13 mouse cellular contexts compared by ENCODE assay signal in genomic region chr16:10311989-10312388, GRCm38 (mm10). TPM values are rescaled to one million over a fixed set of nuclear protein-coding genes. Genes with fewer than 3 reads are reported as not detected.
DNase-seq lines count a peak whose midpoint lies in the region; ATAC-seq lines count a peak whose summit lies in the region.
"Had no signal": no experiment of that assay in that cellular context is flagged by ENCODE, and none has a peak within 500 bp of the region (broad histone marks: within the 10 kb centered on the region; RNA-seq: fewer than 3 reads in every experiment).

No protein-coding gene starts in this region.

- no peak overlapping the region for H3K4me3 ChIP-seq in heart, embryonic 11.5 days (ENCODE audit: low read depth, low read length)
- H3K4me3 ChIP-seq in heart, embryonic 16.5 days (ENCODE audit: low read length): peak overlapping the region; percentile 65
- H3K4me3 ChIP-seq: hindbrain, embryonic 10.5 days had no signal

- H3K9me3 ChIP-seq in heart, embryonic 11.5 days (replicated peaks; ENCODE audit: control insufficient read depth, low read length): no peaks in the 10 kb centered on the region
- no peaks in the 10 kb centered on the region for H3K9me3 ChIP-seq in heart, embryonic 16.5 days (replicated peaks; ENCODE audit: control insufficient read depth, low read length)
- H3K9me3 ChIP-seq: hindbrain, embryonic 10.5 days had no signal

- H3K27me3 ChIP-seq in heart, embryonic 11.5 days (ENCODE audit: control insufficient read depth, insufficient read depth, low read length): no peaks in the 10 kb centered on the region
- H3K27me3 ChIP-seq in heart, embryonic 16.5 days (ENCODE audit: control insufficient read depth, insufficient read depth, low read length): no peaks in the 10 kb centered on the region

- H3K36me3 ChIP-seq in heart, embryonic 11.5 days (ENCODE audit: control insufficient read depth, insufficient read depth, low read length): no peaks in the 10 kb centered on the region
- no peaks in the 10 kb centered on the region; the same call in 1 of the 2 replicates for H3K36me3 ChIP-seq in heart, embryonic 16.5 days (ENCODE audit: control insufficient read depth, insufficient read depth)
- H3K36me3 ChIP-seq: hindbrain, embryonic 10.5 days had no signal

- ATAC-seq in heart, embryonic 11.5 days (replicated peaks; ENCODE audit: insufficient number of reproducible peaks, low FRiP score, low TSS enrichment): no peak
- ATAC-seq in heart, embryonic 16.5 days (replicated peaks; ENCODE audit: extremely low read depth, insufficient read depth, low FRiP score): no peak
- ATAC-seq: forebrain, embryonic 14.5 days had no signal

- peaks cover 17% of the 10 kb centered on the region for H3K4me1 ChIP-seq in heart, embryonic 11.5 days (ENCODE audit: control insufficient read depth, insufficient read depth, low read length)
- peaks cover 29% of the 10 kb centered on the region for H3K4me1 ChIP-seq in heart, embryonic 16.5 days (ENCODE audit: control insufficient read depth, insufficient read depth, low read length)

- WGBS in heart, embryonic 11.5 days (ENCODE audit: insufficient replicate concordance): 54% methylated on average over 4 of the region's 4 CpGs
- WGBS in heart, embryonic 16.5 days: 52% methylated on average over 4 of the region's 4 CpGs

- intact Hi-C loops in heart, postnatal 14 days (cut with DNase I): no loop called here

- DNase-seq in heart, postnatal 14 days: no peak
- peak; percentile 42 for DNase-seq in 3134 (ENCODE audit: extremely low read depth, insufficient read length, low spot score)
- peak; percentile 36 for DNase-seq in lung, postnatal 25 days (ENCODE audit: low spot score)
- no peak for DNase-seq in adrenal gland, adult 8-10 months
- DNase-seq in right cerebral cortex, postnatal 10 days (ENCODE audit: low spot score in 2 of 2): no peak
- DNase-seq: cerebellum, adult 11-12 months; liver had no signal

- no peak overlapping the region for H3K9ac ChIP-seq in heart, embryonic 11.5 days (ENCODE audit: low read depth, low read length)
- peak overlapping the region; percentile 39 for H3K9ac ChIP-seq in heart, embryonic 16.5 days (ENCODE audit: low read length)

- H3K27ac ChIP-seq in heart, embryonic 11.5 days (ENCODE audit: low read depth, low read length): peak overlapping the region; percentile 70
- peak overlapping the region; percentile 88 for H3K27ac ChIP-seq in heart, embryonic 16.5 days (ENCODE audit: low read length)
- H3K27ac ChIP-seq: hindbrain, embryonic 10.5 days; kidney, postnatal 0 days had no signal

- no peak overlapping the region for H3K4me2 ChIP-seq in heart, embryonic 11.5 days
- H3K4me2 ChIP-seq in heart, embryonic 16.5 days (ENCODE audit: low read depth, low read length): peak overlapping the region; percentile 75
- H3K4me2 ChIP-seq: midbrain, embryonic 11.5 days had no signal

RNA-seq across cellular contexts. Expression of gene Emp2, which starts 1.8 kb away (rescaled TPM):
- polyA plus RNA-seq in heart, embryonic 11.5 days (2014; fragmentation: Nextera tagmentation; extraction: Ambion mirVana): 21.9 and 24.7 TPM in 2 replicates
- total RNA-seq in heart, postnatal 14 days (2021): 10 to 100 TPM; 40.6 to 46.0 TPM
- polyA plus RNA-seq in heart, embryonic 16.5 days (2015; fragmentation: Nextera tagmentation; extraction: Ambion mirVana): 56.9 and 64.1 TPM in 2 replicates
- 1 to 10 TPM; 4.9 to 7.5 (median 6.0) TPM for total RNA-seq in adrenal gland, adult 8-10 months (2022)

Comparison
In these comparisons a context has a peak if more than half of its experiments do, and no peak if none do; other contexts are left out.
1. DNase-seq: peak in 3134 (single experiment) and lung, postnatal 25 days (single experiment); none in heart, postnatal 14 days (0 of 2), adrenal gland, adult 8-10 months (single experiment) and right cerebral cortex, postnatal 10 days (0 of 2).
2. RNA of gene Emp2, which starts 1.8 kb away (total RNA-seq): 40.6 to 46.0 TPM in heart, postnatal 14 days; 4.9 to 7.5 TPM in adrenal gland, adult 8-10 months; every median in the first group is over 4 times any median in the second.